Mouse (Mus musculus): Measurements from ENCODE around the gene 2510039O18Rik. TPM values are rescaled to one million over a fixed set of nuclear protein-coding genes. Genes with fewer than 3 reads are reported as not detected.

The 2510039O18Rik gene
- 25.7 and 26.3 TPM in 2 replicates for polyA plus RNA-seq (2015; fragmentation: Nextera tagmentation; extraction: Ambion mirVana)

DNA sequence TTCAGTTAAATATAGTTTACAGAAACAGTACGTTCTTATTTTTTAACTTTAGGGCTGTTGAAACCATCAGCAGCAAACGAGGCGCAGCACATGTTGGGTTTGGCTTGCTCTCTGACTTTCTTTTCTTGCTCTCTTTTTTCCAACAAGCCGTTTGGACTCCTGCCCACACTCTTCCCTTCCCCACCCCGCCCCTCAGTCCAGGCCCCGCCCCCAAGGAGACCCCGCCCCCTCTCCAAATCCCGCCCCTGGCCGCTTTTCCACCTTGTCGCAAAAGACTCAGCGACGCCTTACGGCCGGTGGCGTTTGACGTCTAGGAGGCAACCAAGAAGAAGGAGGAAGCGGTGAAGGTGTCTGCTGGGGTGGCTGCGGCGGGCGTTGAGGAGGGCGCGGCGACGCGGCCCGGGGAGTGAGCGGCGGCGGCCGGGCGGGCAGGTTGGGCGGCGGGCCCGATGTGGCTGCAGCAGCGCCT, at the start of gene 2510039O18Rik:
2510039O18Rik (plus strand) TSS at position 320 of the 469 bp plus-strand sequence.
- Histone ChIP-seq H3K4me1 (replicated peaks; ENCODE audit: control insufficient read depth, insufficient read depth, low read length) (peaks cover 11% of the 10 kb centered on the region), H3K4me3 (ENCODE audit: low read depth, low read length) (peak within 1 kb of the TSS; percentile 93), H3K27me3 (replicated peaks; ENCODE audit: control insufficient read depth, insufficient read depth, low read length) (no peaks in the 10 kb centered on the region), H3K27ac (ENCODE audit: low read depth, low read length) (peak within 1 kb of the TSS; percentile 94), H3K4me2 (replicated peaks; ENCODE audit: low read depth) (peak within 1 kb of the TSS; percentile 91), H3K36me3 (ENCODE audit: control insufficient read depth, insufficient read depth) (peaks cover 18% of the 10 kb centered on the region), H3K9ac (ENCODE audit: low read depth, low read length) (peak within 1 kb of the TSS; percentile 86), H3K9me3 (ENCODE audit: control insufficient read depth) (no peaks in the 10 kb centered on the region)
- peak; percentile 69 for ATAC-seq
- TF ChIP-seq CTCF (IDR thresholded peaks at IDR 0.05; ENCODE audit: low read depth), result peak; percentile 26
- under 1% methylated on average over 32 of the region's 35 CpGs for WGBS

DNA sequence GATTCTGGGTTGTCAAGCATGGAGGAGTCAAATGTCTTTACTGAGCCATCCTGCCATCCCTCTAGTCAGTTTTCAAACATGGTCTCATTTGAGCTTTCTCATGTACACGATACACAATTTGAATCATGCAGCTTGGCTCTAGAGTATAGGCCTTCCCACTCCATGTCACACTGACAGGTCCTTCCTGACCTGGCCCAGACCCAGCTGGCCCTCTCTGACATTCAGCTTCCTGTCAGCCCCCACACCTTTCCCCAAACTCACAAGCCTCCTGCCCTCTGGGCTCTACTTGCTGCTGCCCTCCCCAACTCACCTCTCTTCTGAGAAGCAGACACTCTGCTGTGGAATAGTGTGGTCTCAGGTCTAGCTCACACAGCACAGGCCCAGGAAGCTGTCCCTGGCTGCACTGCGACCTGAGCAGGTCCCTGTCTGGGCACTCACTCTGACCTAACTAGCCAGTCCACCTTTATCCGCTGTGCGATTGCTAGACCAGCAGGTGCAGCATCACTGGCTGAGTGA, 44.8 kb upstream of the 2510039O18Rik start:
- no peak for ATAC-seq
- Histone ChIP-seq H3K9me3 (ENCODE audit: control insufficient read depth) (no peaks in the 10 kb centered on the region), H3K36me3 (ENCODE audit: control insufficient read depth, insufficient read depth) (peaks cover 88% of the 10 kb centered on the region), H3K4me1 (replicated peaks; ENCODE audit: control insufficient read depth, insufficient read depth, low read length) (0 out of 2 replicates have a peak, but pooled peaks cover 6% of the 10 kb centered on the region), H3K4me2 (replicated peaks; ENCODE audit: low read depth) (no peak overlapping the region), H3K9ac (ENCODE audit: low read depth, low read length) (no peak overlapping the region), H3K27ac (ENCODE audit: low read depth, low read length) (no peak overlapping the region), H3K4me3 (ENCODE audit: low read depth, low read length) (no peak overlapping the region), H3K27me3 (replicated peaks; ENCODE audit: control insufficient read depth, insufficient read depth, low read length) (no peaks in the 10 kb centered on the region)
- 87% methylated on average over 4 of the region's 4 CpGs for WGBS
- no peak for TF ChIP-seq CTCF (IDR thresholded peaks at IDR 0.05; ENCODE audit: low read depth)

DNA sequence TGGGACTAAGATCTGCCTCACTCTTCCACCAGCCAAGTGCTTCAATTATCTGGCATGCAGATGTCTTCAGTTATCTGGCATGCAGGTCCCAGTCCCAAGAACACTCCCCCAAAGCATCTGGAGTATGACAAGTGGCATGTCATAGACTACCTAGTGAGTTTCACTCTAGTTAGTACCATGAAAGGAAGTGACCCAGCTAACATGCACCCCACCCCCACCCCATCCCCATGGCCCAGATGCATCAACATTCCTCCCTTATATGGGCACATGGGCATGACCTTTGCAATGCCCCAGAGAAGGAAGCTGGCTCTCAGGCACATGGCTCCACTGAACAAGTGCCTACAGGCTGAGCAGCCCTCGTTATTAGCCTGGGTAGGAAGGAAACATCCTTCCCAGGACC, 44.3 kb upstream of the 2510039O18Rik start:
- Histone ChIP-seq H3K4me1 (replicated peaks; ENCODE audit: control insufficient read depth, insufficient read depth, low read length) (0 out of 2 replicates have a peak, but pooled peaks cover 6% of the 10 kb centered on the region), H3K4me3 (ENCODE audit: low read depth, low read length) (no peak overlapping the region), H3K36me3 (ENCODE audit: control insufficient read depth, insufficient read depth) (peaks cover 83% of the 10 kb centered on the region), H3K27ac (ENCODE audit: low read depth, low read length) (no peak overlapping the region), H3K9me3 (ENCODE audit: control insufficient read depth) (no peaks in the 10 kb centered on the region), H3K4me2 (replicated peaks; ENCODE audit: low read depth) (no peak overlapping the region), H3K9ac (ENCODE audit: low read depth, low read length) (no peak overlapping the region), H3K27me3 (replicated peaks; ENCODE audit: control insufficient read depth, insufficient read depth, low read length) (no peaks in the 10 kb centered on the region)
- no peak for TF ChIP-seq CTCF (IDR thresholded peaks at IDR 0.05; ENCODE audit: low read depth)
- 68% methylated on average over 1 of the region's 1 CpGs for WGBS
- ATAC-seq, result no peak

DNA sequence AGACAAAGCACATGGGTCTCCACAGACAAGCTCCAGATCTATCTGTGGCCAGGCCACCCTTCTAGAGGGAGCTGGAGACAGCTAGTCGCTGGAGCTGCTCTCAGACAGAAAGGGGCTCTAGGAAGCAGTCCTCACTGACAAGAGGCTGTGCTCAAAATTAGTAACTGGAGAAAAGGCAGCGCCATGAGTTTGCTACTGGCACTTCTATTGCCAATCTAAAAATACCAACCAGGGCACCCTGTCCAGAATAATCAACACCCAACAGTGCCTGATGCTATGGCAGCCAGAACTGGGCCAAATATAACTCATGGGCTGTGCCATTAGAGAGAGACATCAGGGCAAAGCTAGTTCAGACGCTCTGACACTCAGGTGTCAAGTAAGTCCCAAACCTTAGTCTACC, 43.3 kb upstream of the 2510039O18Rik start:
- H3K4me3 ChIP-seq (ENCODE audit: low read depth, low read length), result no peak overlapping the region
- H3K4me1 ChIP-seq (replicated peaks; ENCODE audit: control insufficient read depth, insufficient read depth, low read length), result 0 out of 2 replicates have a peak, but pooled peaks cover 7% of the 10 kb centered on the region
- no peak overlapping the region for H3K27ac ChIP-seq (ENCODE audit: low read depth, low read length)
- no peak overlapping the region for H3K9ac ChIP-seq (ENCODE audit: low read depth, low read length)
- H3K9me3 ChIP-seq (ENCODE audit: control insufficient read depth), result no peaks in the 10 kb centered on the region
- H3K27me3 ChIP-seq (replicated peaks; ENCODE audit: control insufficient read depth, insufficient read depth, low read length), result no peaks in the 10 kb centered on the region
- no peak for ATAC-seq
- no peak overlapping the region for H3K4me2 ChIP-seq (replicated peaks; ENCODE audit: low read depth)
- WGBS, result 87% methylated on average over 3 of the region's 3 CpGs
- TF ChIP-seq CTCF (IDR thresholded peaks at IDR 0.05; ENCODE audit: low read depth), result no peak
- peaks cover 80% of the 10 kb centered on the region for H3K36me3 ChIP-seq (ENCODE audit: control insufficient read depth, insufficient read depth)

DNA sequence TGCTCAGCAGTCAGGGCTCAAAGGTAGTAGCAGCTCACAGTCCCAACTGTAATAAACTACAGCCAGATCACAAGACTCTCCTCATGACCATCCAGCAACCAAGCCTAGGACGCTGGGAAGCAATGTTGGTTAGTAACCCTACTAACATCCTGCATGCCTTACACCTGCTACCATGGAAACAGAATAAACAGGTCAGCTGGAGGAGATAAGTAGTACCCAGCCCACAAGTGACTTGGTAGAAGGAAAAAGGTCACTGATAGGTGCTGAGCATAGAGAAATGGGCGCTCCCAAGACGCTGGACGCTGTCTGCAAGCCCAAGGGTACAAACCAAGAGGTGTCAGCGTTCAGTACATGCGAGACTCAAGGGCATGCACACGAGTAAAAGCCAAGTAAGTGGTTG, 40.2 kb upstream of the 2510039O18Rik start:
- Histone ChIP-seq H3K4me2 (replicated peaks; ENCODE audit: low read depth) (no peak overlapping the region; the same call in 1 of the 2 replicates), H3K4me1 (replicated peaks; ENCODE audit: control insufficient read depth, insufficient read depth, low read length) (0 out of 2 replicates have a peak, but pooled peaks cover 10% of the 10 kb centered on the region), H3K9ac (ENCODE audit: low read depth, low read length) (no peak overlapping the region), H3K27me3 (replicated peaks; ENCODE audit: control insufficient read depth, insufficient read depth, low read length) (no peaks in the 10 kb centered on the region), H3K4me3 (ENCODE audit: low read depth, low read length) (no peak overlapping the region), H3K9me3 (ENCODE audit: control insufficient read depth) (no peaks in the 10 kb centered on the region), H3K36me3 (ENCODE audit: control insufficient read depth, insufficient read depth) (peaks cover 61% of the 10 kb centered on the region), H3K27ac (ENCODE audit: low read depth, low read length) (peak overlapping the region; percentile 73)
- TF ChIP-seq CTCF (IDR thresholded peaks at IDR 0.05; ENCODE audit: low read depth), result no peak
- 54% methylated on average over 7 of the region's 7 CpGs for whole genome bisulfite sequencing
- peak; percentile 88 for ATAC-seq

DNA sequence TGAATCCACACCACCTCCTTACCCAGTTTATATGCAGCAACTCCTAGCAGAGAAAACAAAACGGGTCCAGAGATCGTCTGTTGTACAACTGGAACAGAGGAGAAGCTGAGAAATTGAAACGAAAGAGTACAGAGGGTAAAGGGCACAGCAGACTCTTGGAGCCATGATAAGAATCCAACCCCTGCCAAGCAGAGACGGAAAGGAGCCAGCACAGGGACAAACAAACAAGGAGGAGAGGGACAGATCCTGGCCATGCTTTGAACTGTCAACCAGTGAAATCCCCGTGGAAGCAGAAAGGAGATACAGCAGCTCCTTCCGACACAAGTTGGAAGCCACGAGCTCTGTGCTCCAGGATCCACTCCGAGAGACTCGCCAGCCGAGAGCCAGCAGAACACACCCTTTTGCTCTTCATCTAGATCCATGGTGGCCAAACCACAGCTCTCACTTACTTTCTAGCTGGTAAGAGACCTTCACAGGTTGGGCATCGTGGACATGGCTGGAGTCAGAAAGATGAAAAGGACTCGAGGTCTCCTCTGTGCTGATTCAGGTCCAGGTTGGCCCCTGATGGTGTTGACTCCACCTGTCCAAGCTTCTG, 37.7 kb upstream of the 2510039O18Rik start:
- 61% methylated on average over 12 of the region's 12 CpGs for WGBS
- 0 out of 2 replicates have a peak, but pooled peaks cover 10% of the 10 kb centered on the region for H3K4me1 ChIP-seq (replicated peaks; ENCODE audit: control insufficient read depth, insufficient read depth, low read length)
- TF ChIP-seq CTCF (IDR thresholded peaks at IDR 0.05; ENCODE audit: low read depth), result no peak
- peak overlapping the region; percentile 8; the same call in 1 of the 2 replicates for H3K9ac ChIP-seq (ENCODE audit: low read depth, low read length)
- H3K36me3 ChIP-seq (ENCODE audit: control insufficient read depth, insufficient read depth), result peaks cover 37% of the 10 kb centered on the region
- no peaks in the 10 kb centered on the region for H3K9me3 ChIP-seq (ENCODE audit: control insufficient read depth)
- H3K4me3 ChIP-seq (ENCODE audit: low read depth, low read length), result peak overlapping the region; percentile 98
- H3K27ac ChIP-seq (ENCODE audit: low read depth, low read length), result peak overlapping the region; percentile 90
- H3K27me3 ChIP-seq (replicated peaks; ENCODE audit: control insufficient read depth, insufficient read depth, low read length), result no peaks in the 10 kb centered on the region
- peak; percentile 16; the same call in 1 of the 2 replicates for ATAC-seq
- H3K4me2 ChIP-seq (replicated peaks; ENCODE audit: low read depth), result peak overlapping the region; percentile 76

All from intestine, postnatal 0 days (tissue).